Mouse (Mus musculus) small intestine, adult 2 months (tissue): ENCODE data around the gene Hhat.

ENCODE experiments used
- CTCF ChIP-seq: fragments of 200-500 bp; IDR thresholded peaks from 2 replicates; pipeline ENCODE4 v1.5.1; 2012; ENCODE audit warnings: low read depth, mild to moderate bottlenecking, control low read depth, inconsistent platforms, low read length, moderate library complexity, mixed read lengths; ENCODE audit not compliant: insufficient replicate concordance, insufficient read length; ENCODE audit errors: extremely low read depth
- POLR2A ChIP-seq: fragments of 200-500 bp; IDR thresholded peaks from 2 replicates; pipeline ENCODE4 v1.6.1; 2012; ENCODE audit warnings: low read depth, mild to moderate bottlenecking, control low read depth, inconsistent platforms, low read length, moderate library complexity

- TF ChIP-seq POLR2A: no peak
- TF ChIP-seq CTCF: no peak
Measured at GRCm38 (mm10) chr1:192699101-192699500, 71.9 kb downstream of the Hhat start.
